Mouse (Mus musculus) thymus, postnatal 14 days (tissue): ENCODE measurements at regions not wholly inside any gene's neighbourhood (a gene's known extent, or its start where the extent isn't known, plus 50 kb on each side); places are given as distances from the start of the nearest gene placed in this dataset.

Experiments used
- DNase-seq: peaks from one replicate; pipeline ENCODE4 v3.0.0; 2021

DNA sequence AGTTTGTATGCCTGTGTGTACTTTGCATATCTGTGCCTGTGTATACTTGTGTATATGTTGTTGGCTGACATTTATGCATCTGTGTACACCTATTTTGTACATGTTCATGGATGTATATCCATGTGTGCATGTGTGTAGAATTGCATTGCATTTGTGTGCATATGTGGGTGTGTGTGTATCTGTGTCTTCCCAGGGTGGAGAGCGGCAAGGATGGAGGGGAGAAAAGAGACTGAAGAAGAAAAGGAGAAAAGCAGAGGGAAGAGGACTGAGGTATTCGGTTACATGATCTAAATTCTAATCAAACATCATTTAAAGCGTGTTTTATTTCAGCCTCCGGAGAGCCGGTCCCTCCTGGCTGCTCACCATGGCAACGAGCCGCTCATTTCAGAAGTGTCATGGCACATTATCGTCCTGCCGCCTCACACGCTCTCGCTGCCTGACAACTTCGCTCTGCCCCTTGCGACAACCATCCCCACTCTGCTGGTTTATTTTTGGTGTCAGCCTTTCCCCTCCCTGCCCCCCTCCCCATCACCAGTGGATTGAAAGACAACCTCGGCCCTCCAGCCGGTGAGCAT is 58.6 kb downstream of the Mrm1 start:
- no peak for DNase-seq

DNA sequence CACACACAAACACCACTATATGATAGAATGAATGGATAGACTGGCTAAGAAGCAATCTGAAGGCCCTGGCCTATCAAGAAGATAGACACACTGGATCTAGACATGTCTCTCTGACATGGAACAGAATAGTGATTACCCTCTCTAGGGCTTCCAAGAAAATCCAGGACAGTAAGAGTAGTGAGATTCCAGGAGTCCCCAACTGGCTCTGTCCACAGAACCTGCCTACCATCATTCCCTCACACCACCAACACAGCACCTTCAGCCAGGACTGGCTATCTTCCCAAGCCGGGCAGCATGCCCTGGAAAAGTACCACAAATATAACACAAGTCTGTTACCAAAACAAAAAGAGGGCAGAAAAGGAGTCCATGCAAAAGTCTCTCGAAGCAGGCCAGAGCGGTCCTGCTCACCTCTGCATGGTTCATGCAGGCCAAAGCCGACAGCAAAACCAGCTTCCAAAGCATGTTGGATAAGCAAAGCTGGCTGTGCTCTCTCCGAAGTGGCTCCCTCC is 59.8 kb downstream of the Mrm1 start:
- DNase-seq: no peak

DNA sequence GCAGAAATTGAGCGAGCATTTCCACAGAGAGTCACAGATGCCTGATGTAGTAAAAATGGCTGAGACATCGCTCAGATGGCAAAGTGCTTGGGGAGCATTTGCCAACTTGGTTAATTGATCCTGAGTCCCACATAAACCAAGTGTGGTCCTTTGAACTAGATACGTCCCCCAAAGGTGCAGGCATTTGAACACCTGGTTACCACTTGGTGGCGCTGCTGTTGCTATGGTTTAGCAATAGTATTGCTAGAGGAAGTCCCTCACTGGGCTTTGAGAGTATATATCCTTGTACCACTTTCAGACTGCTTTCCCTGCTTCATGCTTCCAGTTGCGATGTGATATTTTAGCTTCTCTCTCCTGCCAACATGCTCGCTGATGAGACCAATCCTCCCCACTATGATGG is 67.3 kb downstream of the Mrm1 start:
- DNase-seq: peak; percentile 6

DNA sequence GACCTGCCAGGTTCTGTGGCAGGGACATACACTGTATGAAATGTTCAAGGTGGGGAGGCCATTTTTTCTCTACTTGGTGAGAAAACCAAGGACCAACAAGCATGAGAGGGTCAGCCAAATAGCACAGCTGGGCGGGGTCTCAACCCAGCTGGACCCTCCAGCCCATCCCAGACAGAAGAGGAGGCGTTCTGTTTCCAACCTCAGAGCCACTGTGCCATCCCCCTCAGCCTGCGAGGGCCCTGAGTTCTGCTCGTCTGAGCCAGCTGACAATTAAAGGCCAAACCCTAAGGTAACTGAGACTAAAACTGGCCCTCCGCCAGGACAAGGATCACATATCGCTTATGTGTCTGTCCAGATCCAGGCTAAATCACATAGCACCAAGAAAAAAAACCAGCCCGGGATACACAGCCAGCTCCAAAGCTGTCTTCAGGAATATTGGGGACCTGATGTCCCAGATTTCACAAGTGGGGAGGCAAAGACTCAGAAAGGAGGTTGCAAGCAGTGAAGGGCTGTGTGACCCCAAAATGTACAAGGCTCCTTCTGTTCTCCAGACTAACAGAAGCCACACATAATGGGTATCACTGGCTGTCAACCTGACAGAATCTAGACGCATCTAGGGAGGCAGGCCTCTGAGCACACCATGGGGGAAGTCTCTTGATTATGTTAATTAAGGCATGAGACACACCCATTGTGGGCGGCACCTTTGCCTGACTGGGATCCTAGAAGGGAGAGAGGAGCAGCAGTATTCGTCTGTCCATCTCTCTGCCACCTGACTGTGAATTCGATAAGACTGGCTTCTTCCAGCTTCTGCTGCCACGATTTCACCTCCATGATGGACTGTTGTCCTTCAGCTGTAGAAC is 69.6 kb downstream of the Mrm1 start:
- DNase-seq: no peak

DNA sequence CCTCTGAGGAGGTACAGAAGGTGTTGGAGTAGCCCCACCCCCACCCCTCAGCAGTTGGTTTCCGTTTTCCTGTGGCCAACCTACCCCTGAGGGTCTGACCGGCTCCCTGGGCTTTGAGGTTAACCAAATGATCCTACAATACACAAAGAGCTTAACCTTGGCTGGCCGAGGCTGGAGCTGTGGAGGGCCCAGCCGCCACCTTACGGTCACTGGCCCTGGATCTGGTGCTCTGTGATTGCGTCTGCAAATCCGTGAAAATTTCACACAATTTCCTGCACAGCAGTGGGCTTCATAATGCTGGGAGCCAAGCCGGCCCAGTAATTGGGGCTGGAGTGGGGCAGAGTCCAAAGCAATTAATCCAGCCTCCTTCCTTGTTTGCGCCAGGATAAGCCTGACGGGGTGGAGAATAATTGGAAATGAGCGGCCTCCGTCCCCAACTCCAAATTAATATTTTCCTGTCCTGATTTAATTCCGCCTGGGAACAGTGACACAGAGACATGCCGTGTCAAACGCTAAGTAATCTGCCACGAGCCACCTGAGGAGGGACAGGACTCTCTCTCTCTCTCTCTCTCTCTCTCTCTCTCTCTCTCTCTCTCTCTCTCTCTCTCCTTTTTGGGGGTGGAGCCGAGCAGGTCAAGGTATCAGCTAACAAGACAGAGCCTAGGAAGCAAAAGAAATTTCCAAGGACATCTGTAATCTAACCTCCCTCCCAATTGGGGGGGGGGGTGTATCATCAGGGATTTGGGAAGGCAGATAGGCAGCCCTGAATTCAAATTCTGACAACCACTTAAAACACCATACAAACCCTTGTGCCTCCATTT is 80.3 kb downstream of the Mrm1 start:
- no peak for DNase-seq

DNA sequence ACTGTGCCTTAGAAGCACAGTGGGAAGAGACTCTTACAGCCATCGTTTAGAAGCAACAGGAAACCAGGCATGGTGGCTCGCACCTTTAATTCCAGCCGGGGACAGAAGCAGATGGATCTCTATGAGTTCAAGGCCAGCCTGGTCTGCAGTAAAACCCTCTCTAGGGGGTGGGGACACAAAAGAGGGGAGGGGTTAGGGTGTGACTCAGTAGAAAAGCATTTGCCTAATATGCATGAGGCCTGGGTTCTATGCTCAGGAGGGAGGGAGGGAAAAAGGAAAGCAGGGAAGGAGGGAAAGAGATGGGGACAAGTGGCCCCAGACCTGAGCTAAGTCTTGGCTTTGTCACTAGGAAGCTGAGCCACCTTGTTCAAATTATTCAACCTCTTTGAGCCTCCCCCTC is 81.2 kb downstream of the Mrm1 start:
- DNase-seq: no peak

DNA sequence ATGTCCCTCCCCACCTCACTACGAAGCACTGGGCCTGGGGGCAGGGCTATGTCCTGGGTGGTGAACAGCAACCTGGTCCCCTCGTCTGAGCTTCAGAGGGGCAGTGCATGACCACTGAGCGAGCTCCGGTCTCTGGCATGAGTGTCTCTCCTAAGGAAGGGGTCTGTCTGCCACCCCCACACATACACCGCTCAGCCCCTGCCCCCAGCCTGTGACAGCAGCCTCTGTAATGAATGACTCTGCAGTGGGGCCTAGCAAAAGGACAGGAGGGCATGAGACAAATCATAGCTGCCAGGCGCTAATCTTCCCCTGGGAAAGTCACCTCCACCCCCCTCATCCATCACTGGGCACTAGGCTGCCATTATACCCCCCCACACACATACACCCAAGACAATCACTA is 87.4 kb downstream of the Mrm1 start:
- DNase-seq: no peak

DNA sequence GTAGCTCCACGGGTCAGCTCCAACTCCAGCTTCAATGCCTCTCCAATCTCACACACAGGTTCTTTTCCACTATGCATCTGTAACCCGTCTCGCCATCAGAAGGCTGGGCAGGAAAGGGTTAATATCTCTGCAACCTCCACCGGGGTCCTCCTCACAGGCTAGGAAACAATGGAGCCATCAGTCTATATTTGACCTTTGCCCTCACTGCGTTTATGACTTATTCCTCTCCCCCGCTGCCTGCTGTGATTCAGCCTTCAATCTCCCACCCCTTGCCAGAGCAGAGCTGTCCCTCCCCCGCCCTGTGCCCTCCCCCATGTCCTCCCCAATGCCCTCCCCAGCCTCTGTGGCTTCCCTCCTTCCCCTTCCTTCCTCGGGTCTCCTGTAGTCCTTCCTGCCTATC is 89.1 kb downstream of the Mrm1 start:
- no peak for DNase-seq

DNA sequence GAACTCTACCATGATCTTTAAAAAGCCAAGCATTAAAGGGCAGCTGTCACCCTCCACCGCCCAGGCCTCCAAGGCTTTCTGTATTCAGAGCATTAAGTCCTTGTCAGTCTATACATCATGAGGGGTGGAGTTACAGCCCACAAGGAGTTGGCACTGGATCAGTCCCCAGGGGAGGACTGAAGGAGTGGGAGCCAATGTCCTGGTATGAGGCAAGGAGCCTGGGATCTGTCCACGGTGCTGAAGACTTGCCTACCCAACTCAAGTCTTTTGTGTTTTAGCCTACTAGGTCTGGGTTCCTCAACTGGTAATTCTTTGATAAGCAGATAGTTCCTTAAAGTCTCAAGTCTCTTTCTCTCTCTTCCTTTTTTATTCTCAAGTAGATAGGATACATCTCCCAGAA is 90.1 kb downstream of the Mrm1 start:
- peak; percentile 27 for DNase-seq

DNA sequence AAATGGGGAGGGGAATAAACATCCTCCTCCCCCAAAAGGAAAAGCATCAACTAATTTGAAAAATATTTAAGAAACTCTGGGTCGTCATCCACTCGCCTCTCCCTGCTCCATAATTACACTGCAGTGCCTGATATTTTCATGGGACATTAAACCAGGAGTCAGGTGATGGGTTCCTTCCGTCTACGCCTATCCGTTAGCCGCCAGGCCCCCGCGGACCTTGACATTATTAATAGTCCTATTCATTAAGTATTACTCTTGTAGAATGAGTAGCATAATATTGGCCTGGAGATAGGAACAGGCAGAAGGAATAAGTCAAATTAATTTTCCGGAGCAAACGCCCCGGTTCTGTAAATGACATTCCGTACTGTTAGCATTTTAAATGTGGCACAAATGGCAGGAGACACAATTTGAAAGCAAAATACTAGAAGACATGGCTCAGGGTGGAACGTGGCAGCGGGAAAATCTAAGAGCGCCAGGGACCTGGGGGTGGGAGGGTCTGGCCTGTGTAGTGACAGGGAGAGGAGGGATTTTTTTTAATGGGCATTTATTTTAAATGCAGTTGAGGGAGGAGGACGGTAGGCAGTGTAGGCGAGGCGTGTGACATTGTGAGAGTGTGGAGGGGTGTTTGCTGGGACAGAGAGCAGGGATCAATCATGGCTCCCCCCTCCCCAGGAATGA is 93.2 kb downstream of the Mrm1 start:
- no peak for DNase-seq

DNA sequence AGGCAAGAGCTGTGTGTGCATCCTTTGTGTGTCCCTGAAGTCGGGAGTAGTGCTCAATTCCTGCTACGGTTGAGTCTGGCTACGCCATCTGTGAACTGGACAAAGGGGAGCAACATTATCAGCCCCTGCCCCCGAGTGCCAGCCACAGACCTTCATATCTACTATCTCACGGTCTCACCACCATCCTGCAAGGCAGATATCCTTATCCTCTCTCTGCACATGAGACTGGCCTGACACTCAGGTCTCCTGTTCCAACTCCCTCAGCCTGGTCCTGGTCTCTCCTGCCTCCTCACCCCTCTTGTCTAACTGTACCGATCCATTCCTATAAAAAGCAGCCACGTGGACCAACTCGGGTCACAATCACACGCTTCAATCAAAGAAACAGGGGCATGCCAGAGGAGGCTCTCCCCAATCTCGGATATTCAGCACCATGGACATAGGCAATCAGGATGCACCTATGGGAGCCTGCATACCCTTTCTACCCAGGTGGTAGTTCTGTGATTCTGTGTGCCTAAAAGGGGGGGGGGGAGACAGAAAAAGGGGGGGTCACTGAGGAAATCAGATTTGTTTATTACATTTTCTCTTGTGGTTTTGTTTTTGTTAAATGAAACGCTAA is 94.0 kb downstream of the Mrm1 start:
- DNase-seq: no peak

DNA sequence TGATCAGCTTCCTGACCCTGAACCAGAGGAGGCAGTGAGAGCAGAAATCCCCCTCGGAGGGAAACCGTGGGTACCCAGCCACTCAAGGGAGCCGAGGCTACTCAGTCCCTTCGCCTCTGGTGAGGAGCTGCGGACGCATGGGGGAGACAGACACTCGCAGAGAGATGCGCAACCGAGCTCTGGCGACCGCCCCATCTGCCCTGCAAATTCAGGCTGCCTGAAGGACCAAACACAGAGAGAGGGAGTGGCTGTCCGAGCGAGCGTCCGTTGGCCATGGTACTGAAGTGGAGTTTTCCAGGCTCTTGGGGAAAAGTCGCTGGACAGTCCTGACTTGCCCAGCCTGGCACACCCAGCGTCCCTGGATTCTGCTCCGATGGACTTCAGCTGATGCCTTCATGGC is 95.2 kb downstream of the Mrm1 start:
- no peak for DNase-seq

DNA sequence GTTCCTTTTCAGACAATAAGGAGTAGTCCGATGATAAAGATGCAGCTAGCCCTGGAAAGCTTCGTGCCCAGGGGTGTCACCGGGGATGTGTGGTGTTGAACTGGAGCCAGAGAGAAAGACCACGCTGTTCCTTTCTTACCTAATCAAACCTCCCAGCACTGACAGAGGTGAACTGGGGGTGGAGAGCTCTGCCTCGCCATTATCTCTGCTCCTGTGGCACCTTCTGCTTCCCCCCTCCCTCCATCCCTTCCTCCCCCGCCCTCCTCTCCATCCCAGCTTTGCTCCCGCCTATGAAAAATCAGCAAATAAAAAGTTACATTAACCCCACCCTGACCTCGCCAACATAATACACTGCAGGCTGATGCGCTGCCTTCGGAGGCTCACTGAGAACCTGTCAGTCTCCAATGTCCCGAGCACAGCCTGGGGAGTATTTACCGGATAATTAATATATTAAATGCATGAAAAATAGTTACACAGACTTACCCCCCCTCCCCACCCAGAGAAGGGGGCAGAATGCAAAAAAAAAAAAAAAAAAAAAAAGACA is 96.6 kb downstream of the Mrm1 start:
- no peak for DNase-seq

DNA sequence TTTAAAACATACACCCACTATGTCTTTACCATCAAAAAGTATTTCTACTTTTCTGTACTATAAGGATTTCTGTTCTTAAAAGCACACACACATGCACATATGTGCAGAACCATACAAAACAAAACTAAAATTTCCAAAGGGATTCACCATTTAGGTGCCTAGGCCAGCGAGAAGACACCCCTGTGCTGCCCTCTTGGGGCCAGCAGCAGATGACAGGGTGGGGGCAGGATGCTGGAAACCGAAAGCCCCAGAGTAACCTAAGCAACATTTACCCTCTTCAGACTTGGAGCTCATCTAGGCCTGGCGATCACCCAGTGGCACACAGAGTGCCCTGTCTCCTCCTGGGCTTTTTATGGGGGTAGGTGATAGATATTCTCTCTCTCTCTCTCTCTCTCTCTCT is 97.3 kb downstream of the Mrm1 start:
- DNase-seq: no peak

DNA sequence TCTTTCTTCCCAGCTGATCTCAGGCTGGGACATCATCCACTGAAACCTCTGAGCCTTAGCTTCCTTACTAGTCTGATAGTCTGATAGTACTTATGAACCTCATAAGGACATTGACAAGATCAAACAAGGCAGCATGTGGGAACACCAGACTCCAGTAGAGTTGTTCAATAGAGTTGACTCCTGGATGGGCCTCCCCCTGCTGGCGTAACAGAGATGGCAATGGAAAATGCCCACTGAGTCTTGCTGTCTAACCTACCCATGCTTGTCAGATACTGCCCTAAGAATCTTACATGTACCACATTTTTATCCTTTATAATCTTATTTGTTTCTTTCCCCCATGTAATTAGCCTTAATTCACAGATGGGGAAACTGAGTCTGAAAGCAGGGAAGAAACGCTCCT is 98.2 kb downstream of the Mrm1 start:
- DNase-seq: no peak

DNA sequence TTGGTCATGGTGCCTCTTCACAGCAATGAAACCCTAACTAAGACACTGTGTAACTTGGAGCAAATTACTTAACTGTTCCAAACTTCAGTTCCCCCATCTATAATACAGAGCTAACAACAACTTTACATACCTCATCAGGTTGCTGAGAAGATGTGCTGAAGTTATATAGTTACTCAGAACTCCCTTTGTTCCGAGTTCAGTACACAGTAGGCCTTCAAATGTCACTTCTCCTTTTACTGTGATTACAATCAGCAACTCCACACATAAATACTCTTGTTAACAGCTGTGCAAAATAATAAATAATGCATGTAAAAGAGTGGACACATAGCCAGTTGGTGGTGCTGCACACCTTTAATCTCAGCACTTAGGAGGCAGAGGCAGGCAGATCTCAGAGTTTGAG is 99.5 kb downstream of the Mrm1 start:
- DNase-seq: no peak

DNA sequence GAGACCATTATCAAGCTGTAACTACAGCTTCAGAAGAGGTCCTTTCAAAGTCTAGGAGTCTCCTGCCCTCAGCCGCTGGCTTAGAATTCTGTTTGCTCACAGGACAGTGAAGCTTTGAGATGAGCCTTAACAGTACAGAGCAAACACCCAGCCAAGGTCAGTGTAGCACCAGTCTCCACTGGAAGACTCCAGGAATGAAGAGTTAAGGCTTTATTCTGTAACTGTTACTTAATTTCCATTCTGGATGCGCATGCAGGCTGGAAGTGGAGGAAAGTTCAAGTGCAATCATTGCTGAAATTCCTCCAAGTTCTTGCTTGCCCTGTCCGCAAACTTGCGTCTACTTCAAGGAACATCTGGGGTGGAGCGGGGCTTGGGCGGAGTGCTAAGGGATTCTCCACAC is 106.6 kb downstream of the Mrm1 start:
- DNase-seq: no peak

DNA sequence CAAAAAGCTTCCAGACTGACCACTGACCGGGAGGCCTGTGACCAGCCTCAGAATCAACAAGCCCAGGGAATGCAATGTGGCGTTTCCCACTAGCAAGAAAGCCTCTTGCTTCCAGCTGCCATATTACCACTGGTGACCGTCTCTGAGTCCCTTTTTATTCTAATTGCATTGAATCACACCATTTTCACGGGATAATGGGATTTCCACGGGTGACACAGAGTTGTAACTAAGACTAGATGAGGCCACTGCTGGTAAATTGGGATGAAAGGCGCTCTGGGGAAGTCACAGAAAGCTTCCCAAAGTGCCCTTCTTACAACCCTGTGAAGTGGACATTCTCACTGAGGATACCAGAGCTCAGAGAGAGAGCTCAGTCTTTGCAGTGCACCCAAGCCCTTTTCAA is 107.4 kb downstream of the Mrm1 start:
- no peak for DNase-seq

DNA sequence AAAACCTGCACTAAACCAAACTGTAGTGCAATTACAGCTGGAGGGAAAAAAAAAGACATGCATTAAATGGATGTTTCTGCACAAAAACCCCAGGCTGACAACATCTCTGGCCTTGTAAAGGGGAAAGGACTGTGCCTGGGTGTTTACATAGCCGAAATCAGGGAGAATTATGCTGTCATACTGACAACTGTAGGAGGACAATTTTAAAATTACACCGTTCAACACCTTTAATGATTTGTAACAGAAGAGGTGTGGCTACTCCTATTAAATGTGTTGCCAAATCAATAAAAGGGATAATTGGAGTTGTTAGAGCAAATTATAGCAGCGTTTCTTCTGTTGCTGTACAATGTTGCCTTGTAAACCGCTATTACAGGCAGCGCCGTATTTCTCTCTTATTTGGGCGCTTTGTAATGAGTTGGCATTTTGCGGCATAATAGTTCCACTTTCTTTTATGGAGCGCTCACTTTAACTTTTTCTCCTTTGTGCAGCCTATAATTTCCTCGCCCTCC is 111.0 kb downstream of the Mrm1 start:
- no peak for DNase-seq

DNA sequence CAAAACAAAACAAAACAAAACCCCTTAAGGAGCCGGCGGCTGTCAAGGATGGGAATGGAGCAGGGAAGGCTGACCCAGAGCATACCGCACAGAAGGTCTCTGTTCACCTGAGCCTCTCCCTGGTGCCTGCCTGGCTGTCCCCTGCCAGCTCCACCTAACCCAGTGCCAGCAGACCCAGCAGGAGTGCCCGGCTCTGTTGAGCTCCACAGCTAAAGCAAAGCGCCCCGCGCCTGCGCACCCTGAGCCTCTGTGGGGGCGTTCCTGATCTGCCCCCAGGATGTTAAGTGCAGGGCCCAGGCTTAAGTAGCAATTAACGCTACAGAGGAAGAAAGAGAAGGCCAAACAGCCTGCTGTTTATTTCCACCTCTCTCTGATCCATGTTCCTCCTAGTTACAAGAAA is 111.5 kb downstream of the Mrm1 start:
- no peak for DNase-seq

DNA sequence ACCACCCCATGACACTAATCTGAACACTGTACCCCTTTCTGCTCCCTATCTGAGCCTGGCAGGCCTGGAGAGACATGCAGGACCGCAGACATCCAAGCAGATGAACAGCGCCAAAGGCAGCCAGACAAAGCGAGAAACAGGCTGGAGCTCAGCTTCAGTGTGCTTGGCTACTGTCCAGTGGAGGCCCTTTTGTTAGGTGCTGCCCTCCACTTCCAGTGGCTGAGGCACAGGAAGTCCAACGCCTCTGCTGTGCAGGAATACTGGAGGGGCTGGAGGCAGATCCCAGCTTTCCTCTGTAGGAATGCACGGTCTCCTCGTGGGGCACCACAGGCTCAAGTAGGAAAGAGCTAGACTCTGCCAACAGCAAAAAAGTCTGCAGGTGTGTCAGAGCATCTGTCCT is 112.6 kb downstream of the Mrm1 start:
- DNase-seq: no peak
